Mouse (Mus musculus) cerebellum, adult 2 months (tissue): Measurements from ENCODE around the gene Ap1ar. TPM values are rescaled to one million over a fixed set of nuclear protein-coding genes. Genes with fewer than 3 reads are reported as not detected.
"Not testable (repeated sequence)": the region's sequence is repeated elsewhere in the genome, so short reads cannot be mapped to it uniquely, and the experiment has no call there.

Experiments
- DNase-seq, 2 experiments: peaks; one replicate each; pipeline ENCODE4 v3.0.0; 2021
- H3K27ac ChIP-seq: fragments of 200-500 bp; 2 replicates; pipeline ENCODE4 v1.5.1; 2012; ENCODE audit warnings: low read length, control low read depth, inconsistent platforms; ENCODE audit not compliant: insufficient read depth
- H3K27me3 ChIP-seq: fragments of 200-500 bp; 2 replicates; pipeline ENCODE4 v1.6.1; 2012; ENCODE audit warnings: inconsistent platforms, mild to moderate bottlenecking, low read length, moderate library complexity; ENCODE audit not compliant: control insufficient read depth, insufficient read depth
- H3K4me1 ChIP-seq: fragments of 200-500 bp; 2 replicates; pipeline ENCODE4 v1.6.1; 2011; ENCODE audit warnings: low read length; ENCODE audit not compliant: control insufficient read depth, insufficient read depth
- H3K4me3 ChIP-seq: fragments of 200-500 bp; replicated peaks from 2 replicates; pipeline ENCODE3; 2011; ENCODE audit warnings: mild to moderate bottlenecking, low read depth, low read length, control low read depth; ENCODE audit not compliant: insufficient read depth
- CTCF ChIP-seq: fragments of 200-500 bp; IDR thresholded peaks from 2 replicates; pipeline ENCODE4 v1.5.1; 2011; ENCODE audit warnings: low read depth, mild to moderate bottlenecking, control low read depth, low read length, moderate library complexity, borderline replicate concordance; ENCODE audit not compliant: insufficient read depth
- POLR2A ChIP-seq: fragments of 200-500 bp; IDR thresholded peaks from 2 replicates; pipeline ENCODE4 v1.6.1; 2011; ENCODE audit warnings: low read length, control low read depth, borderline replicate concordance; ENCODE audit not compliant: insufficient read depth
- WGBS: fragments of 180-500 bp; shearing (Covaris S2); methylation state at CpG from one replicate; pipeline ENCODE4 v1.1.7; 2018; 5-methylcytosine and 5-hydroxymethylcytosine counted together
- polyA plus RNA-seq: library from polyadenylated mRNA; depleted of rRNA; stranded (reverse); fragments of >200 nt; gene quantifications from 2 replicates; pipeline ENCODE4 v1.2.3, GENCODE M21; 2012

Gene Ap1ar
- polyA plus RNA-seq, 1 experiment, result 52.8 TPM

- peak within 1 kb of the TSS; percentile 60 for H3K4me3 ChIP-seq
- TF ChIP-seq POLR2A (no peak), CTCF (no peak)
- H3K27me3 ChIP-seq, result 0 out of 2 replicates have a peak, but pooled peaks cover 1% of the 10 kb centered on the region
- WGBS, result 2% methylated on average over 44 of the region's 44 CpGs
- peak; percentile 50 to 59 for DNase-seq
- no peak within 1 kb of the TSS for H3K27ac ChIP-seq
- H3K4me1 ChIP-seq, result no peaks in the 10 kb centered on the region
These were observed 47.7 kb downstream of the Ap1ar start, which contains the start of gene Tifa for GRCm38 (mm10) chr3:127789500-127790191. TSS of gene Tifa (plus strand) at chr3:127789805.

- H3K27me3 ChIP-seq, result 0 out of 2 replicates have a peak, but pooled peaks cover 1% of the 10 kb centered on the region
- no peak for DNase-seq
- TF ChIP-seq CTCF (no peak), POLR2A (no peak)
- H3K27ac ChIP-seq, result no peak overlapping the region
- no peak overlapping the region for H3K4me3 ChIP-seq
- H3K4me1 ChIP-seq, result no peaks in the 10 kb centered on the region
- WGBS, result 37% methylated on average over 8 of the region's 8 CpGs
These were observed 48.4 kb downstream of the Ap1ar start for GRCm38 (mm10) chr3:127788919-127789318.

GRCm38 (mm10) chr3:127788038-127788437 is 49.3 kb downstream of the Ap1ar start:
- DNase-seq, result no peak
- H3K27me3 ChIP-seq, result 0 out of 2 replicates have a peak, but pooled peaks cover 1% of the 10 kb centered on the region
- TF ChIP-seq CTCF (no peak), POLR2A (no peak)
- no peak overlapping the region for H3K27ac ChIP-seq
- no peak overlapping the region for H3K4me3 ChIP-seq
- WGBS, result 72% methylated on average over 7 of the region's 7 CpGs
- no peaks in the 10 kb centered on the region for H3K4me1 ChIP-seq

GRCm38 (mm10) chr3:127787032-127787431 is 50.3 kb downstream of the Ap1ar start:
- H3K27ac ChIP-seq, result no peak overlapping the region
- H3K27me3 ChIP-seq, result 0 out of 2 replicates have a peak, but pooled peaks cover 1% of the 10 kb centered on the region
- H3K4me3 ChIP-seq, result no peak overlapping the region
- H3K4me1 ChIP-seq, result no peaks in the 10 kb centered on the region
- TF ChIP-seq CTCF, result no peak
- no peak for TF ChIP-seq POLR2A
- DNase-seq, result no peak

- WGBS, result 91% methylated on average over 8 of the region's 8 CpGs
- not testable (repeated sequence) for H3K27me3 ChIP-seq, H3K4me3 ChIP-seq, H3K27ac ChIP-seq, H3K4me1 ChIP-seq, DNase-seq
These were observed 53.6 kb downstream of the Ap1ar start for GRCm38 (mm10) chr3:127783680-127784079.

- H3K27ac ChIP-seq, result no peak overlapping the region
- H3K27me3 ChIP-seq, result no peaks in the 10 kb centered on the region
- WGBS, result 85% methylated on average over 6 of the region's 6 CpGs
- TF ChIP-seq POLR2A (no peak), CTCF (no peak)
- DNase-seq, result no peak
- H3K4me3 ChIP-seq, result no peak overlapping the region
- no peaks in the 10 kb centered on the region for H3K4me1 ChIP-seq
These were observed 54.4 kb downstream of the Ap1ar start for GRCm38 (mm10) chr3:127782921-127783320.

GRCm38 (mm10) chr3:127780921-127781320 is 56.4 kb downstream of the Ap1ar start:
- TF ChIP-seq POLR2A (no peak), CTCF (no peak)
- no peak for DNase-seq
- Histone ChIP-seq H3K27ac (no peak overlapping the region), H3K4me1 (no peaks in the 10 kb centered on the region), H3K27me3 (no peaks in the 10 kb centered on the region), H3K4me3 (no peak overlapping the region)
- 66% methylated on average over 9 of the region's 9 CpGs for WGBS

- peak; percentile 12 to 13 for DNase-seq
- 1% methylated on average over 24 of the region's 24 CpGs for WGBS
- no peaks in the 10 kb centered on the region for H3K27me3 ChIP-seq
- TF ChIP-seq CTCF (no peak), POLR2A (no peak)
- peak within 1 kb of the TSS; percentile 32 for H3K4me3 ChIP-seq
- H3K4me1 ChIP-seq, result no peaks in the 10 kb centered on the region
- no peak within 1 kb of the TSS for H3K27ac ChIP-seq
These were observed 57.2 kb downstream of the Ap1ar start, which contains the start of gene Alpk1 for GRCm38 (mm10) chr3:127780021-127780644. TSS of gene Alpk1 (minus strand) at chr3:127780527.
